Mouse (Mus musculus) stomach, embryonic 14.5 days (tissue): ENCODE measurements around the gene Stat5a. TPM values are rescaled to one million over a fixed set of nuclear protein-coding genes. Genes with fewer than 3 reads are reported as not detected.

Experiments used
- ATAC-seq: fragments of 200-750 bp; cut with Nextera tagmentation; 2 replicates; pipeline ENCODE4 v1.8.0; 2017; ENCODE audit warnings: low read depth, moderate TSS enrichment; ENCODE audit not compliant: insufficient number of reproducible peaks, insufficient read depth, low FRiP score
- H3K27ac ChIP-seq: fragments of 300-500 bp; sonication (generic); 2 replicates; pipeline ENCODE4 v1.5.1; 2014; ENCODE audit warnings: mild to moderate bottlenecking, low read length, moderate library complexity, mixed read lengths
- H3K27me3 ChIP-seq: fragments of 300-500 bp; sonication (generic); 2 replicates; pipeline ENCODE4 v1.6.1; 2014; ENCODE audit warnings: low read length, control low read depth, mixed read lengths; ENCODE audit not compliant: control insufficient read depth, insufficient read depth
- H3K36me3 ChIP-seq: fragments of 300-500 bp; sonication (generic); 2 replicates; pipeline ENCODE4 v1.6.1; 2014; ENCODE audit warnings: mild to moderate bottlenecking, control low read depth, low read length, moderate library complexity, mixed read lengths; ENCODE audit not compliant: control insufficient read depth, insufficient read depth
- H3K4me1 ChIP-seq: fragments of 300-500 bp; sonication (generic); 2 replicates; pipeline ENCODE4 v1.6.1; 2014; ENCODE audit warnings: low read length, control low read depth, mixed read lengths; ENCODE audit not compliant: control insufficient read depth, insufficient read depth
- H3K4me2 ChIP-seq: fragments of 300-500 bp; sonication (generic); replicated peaks from 2 replicates; pipeline ENCODE4 v1.6.1; 2014; ENCODE audit warnings: low read depth, low read length, control low read depth
- H3K4me3 ChIP-seq: fragments of 300-500 bp; sonication (generic); 2 replicates; pipeline ENCODE4 v1.5.1; 2014; ENCODE audit warnings: low read depth, low read length, control low read depth
- H3K9ac ChIP-seq: fragments of 300-500 bp; sonication (generic); replicated peaks from 2 replicates; pipeline ENCODE4 v1.6.1; 2014; ENCODE audit warnings: low read depth, mild to moderate bottlenecking, control low read depth, low read length, moderate library complexity, mixed read lengths
- H3K9me3 ChIP-seq: fragments of 300-500 bp; sonication (generic); 2 replicates; pipeline ENCODE4 v1.6.1; 2016; ENCODE audit warnings: low read depth, low read length, control low read depth; ENCODE audit not compliant: control insufficient read depth
- WGBS: fragments of 180-500 bp; shearing (Covaris S2); extraction: QIAGEN DNeasy Blood & Tissue Kit; methylation state at CpG from one replicate; pipeline ENCODE4 v1.1.7; 2014; 5-methylcytosine and 5-hydroxymethylcytosine counted together
- polyA plus RNA-seq: library from polyadenylated mRNA; unstranded; fragments of >200 nt; fragmentation: Nextera tagmentation; extraction: Ambion mirVana; gene quantifications from 2 replicates; pipeline ENCODE4 v1.2.1, GENCODE M21; 2014

The Stat5a gene
- polyA plus RNA-seq, 1 experiment from 2014 or later = 7.3 TPM

GRCm38 (mm10) chr11:100875761-100876160, 16.6 kb downstream of the Stat5a start:
- Histone ChIP-seq H3K27ac (no peak overlapping the region), H3K4me3 (no peak overlapping the region), H3K4me2 (no peak overlapping the region), H3K9ac (no peak overlapping the region), H3K36me3 (no peaks in the 10 kb centered on the region; the same call in 1 of the 2 replicates), H3K27me3 (no peaks in the 10 kb centered on the region), H3K9me3 (no peaks in the 10 kb centered on the region), H3K4me1 (no peaks in the 10 kb centered on the region)
- WGBS = 76% methylated on average over 3 of the region's 3 CpGs
- ATAC-seq = no peak

DNA sequence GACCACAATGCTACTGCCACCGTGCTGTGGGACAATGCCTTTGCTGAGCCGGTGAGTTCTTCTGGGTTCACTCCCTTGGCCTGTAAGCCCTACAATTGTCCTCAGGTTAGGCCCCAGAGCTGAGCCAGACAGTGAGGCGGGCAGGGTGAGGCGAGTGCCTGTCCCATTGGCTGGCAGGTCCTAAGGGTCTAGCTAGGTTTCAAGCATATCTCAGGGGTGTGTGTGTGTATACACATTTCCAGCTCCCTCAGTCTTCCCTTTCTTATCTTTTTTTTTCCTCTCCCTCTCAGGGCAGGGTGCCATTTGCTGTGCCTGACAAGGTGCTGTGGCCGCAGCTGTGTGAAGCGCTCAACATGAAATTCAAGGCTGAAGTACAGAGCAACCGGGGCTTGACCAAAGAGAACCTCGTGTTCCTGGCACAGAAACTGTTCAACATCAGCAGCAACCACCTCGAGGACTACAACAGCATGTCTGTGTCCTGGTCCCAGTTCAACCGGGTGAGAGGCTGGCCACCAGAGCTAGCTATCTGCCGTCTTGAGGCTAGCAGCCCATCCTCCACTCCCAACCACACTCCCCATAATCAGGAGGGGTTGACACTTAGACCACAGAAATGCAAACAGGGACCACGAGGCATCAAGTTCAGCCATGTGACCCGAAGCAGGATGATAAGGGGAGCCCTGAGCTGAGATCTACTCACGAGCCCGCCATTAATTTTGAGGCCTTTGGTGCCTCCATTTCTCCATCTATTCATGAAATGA, 20.3 kb downstream of the Stat5a start:
- no peak overlapping the region for H3K9ac ChIP-seq
- no peak overlapping the region for H3K4me3 ChIP-seq
- no peak overlapping the region for H3K4me2 ChIP-seq
- no peaks in the 10 kb centered on the region for H3K9me3 ChIP-seq
- H3K4me1 ChIP-seq = no peaks in the 10 kb centered on the region
- 78% methylated on average over 15 of the region's 15 CpGs for WGBS
- no peaks in the 10 kb centered on the region for H3K27me3 ChIP-seq
- H3K36me3 ChIP-seq = no peaks in the 10 kb centered on the region
- no peak overlapping the region for H3K27ac ChIP-seq
- ATAC-seq = peak; percentile 65; the same call in 1 of the 2 replicates

GRCm38 (mm10) chr11:100883640-100884039, 24.5 kb downstream of the Stat5a start:
- H3K9me3 ChIP-seq = no peaks in the 10 kb centered on the region
- no peaks in the 10 kb centered on the region for H3K27me3 ChIP-seq
- no peak overlapping the region for H3K27ac ChIP-seq
- 92% methylated on average over 10 of the region's 10 CpGs for WGBS
- H3K4me1 ChIP-seq = no peaks in the 10 kb centered on the region
- ATAC-seq = no peak
- H3K4me2 ChIP-seq = no peak overlapping the region
- no peak overlapping the region for H3K9ac ChIP-seq
- no peaks in the 10 kb centered on the region for H3K36me3 ChIP-seq
- no peak overlapping the region for H3K4me3 ChIP-seq

DNA sequence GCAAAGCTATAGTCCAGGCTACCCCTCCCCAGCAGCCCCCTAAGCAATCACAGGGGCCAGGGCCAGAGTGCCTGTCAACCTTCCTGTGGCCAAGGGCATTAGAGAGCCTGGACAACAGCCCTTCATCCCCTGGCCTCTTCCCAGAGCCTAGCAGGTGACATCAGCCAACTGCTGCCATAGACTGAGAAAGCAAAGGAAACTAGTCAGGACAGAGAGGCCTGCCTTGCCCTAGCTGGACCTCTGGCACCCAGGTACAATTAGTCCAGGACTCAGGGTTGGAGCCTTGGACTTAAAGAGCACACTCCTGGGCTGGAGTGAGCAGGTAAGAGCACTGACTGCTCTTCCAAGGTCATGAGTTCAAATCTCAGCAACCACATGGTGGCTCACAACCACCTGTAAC, 26.3 kb downstream of the Stat5a start:
- H3K4me1 ChIP-seq = no peaks in the 10 kb centered on the region
- H3K36me3 ChIP-seq = no peaks in the 10 kb centered on the region; the same call in 1 of the 2 replicates
- H3K27me3 ChIP-seq = no peaks in the 10 kb centered on the region
- H3K9me3 ChIP-seq = no peaks in the 10 kb centered on the region
- H3K9ac ChIP-seq = no peak overlapping the region
- no peak overlapping the region for H3K4me3 ChIP-seq
- ATAC-seq = no peak
- no peak overlapping the region for H3K4me2 ChIP-seq
- H3K27ac ChIP-seq = no peak overlapping the region

DNA sequence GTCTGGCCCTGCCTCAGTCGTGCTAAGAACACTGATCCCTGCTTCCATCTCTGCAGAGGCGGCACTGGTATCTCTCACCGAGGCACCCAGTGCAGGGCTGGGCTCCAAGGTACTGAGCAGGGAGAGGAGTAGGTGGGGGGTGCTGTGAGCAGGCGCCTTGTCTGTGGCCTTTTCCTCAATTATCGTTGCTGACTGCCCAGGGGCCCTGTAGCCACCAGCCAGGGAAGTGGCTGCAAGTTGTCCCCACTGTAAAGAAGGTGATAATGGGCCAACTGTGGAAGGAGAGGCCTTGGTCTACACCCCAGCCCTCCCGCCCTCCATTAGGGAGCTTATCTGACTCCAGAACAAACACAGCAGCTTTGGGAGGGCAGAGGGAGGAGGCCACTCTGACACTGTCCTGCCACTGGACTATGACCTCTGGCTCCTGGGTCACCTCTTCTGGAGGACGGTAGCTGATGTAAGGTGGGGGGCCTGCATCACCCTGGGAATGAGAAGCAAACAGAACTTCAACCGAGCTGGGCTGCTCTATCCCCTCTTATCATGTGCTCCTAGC, 27.1 kb downstream of the Stat5a start:
- H3K4me1 ChIP-seq = no peaks in the 10 kb centered on the region
- H3K4me2 ChIP-seq = no peak overlapping the region
- no peak overlapping the region for H3K9ac ChIP-seq
- peak; percentile 79 for ATAC-seq
- no peak overlapping the region for H3K4me3 ChIP-seq
- H3K9me3 ChIP-seq = no peaks in the 10 kb centered on the region
- H3K27ac ChIP-seq = peak overlapping the region; percentile 39; the same call in 1 of the 2 replicates
- WGBS = 34% methylated on average over 8 of the region's 8 CpGs
- H3K36me3 ChIP-seq = no peaks in the 10 kb centered on the region; the same call in 1 of the 2 replicates
- no peaks in the 10 kb centered on the region for H3K27me3 ChIP-seq

DNA sequence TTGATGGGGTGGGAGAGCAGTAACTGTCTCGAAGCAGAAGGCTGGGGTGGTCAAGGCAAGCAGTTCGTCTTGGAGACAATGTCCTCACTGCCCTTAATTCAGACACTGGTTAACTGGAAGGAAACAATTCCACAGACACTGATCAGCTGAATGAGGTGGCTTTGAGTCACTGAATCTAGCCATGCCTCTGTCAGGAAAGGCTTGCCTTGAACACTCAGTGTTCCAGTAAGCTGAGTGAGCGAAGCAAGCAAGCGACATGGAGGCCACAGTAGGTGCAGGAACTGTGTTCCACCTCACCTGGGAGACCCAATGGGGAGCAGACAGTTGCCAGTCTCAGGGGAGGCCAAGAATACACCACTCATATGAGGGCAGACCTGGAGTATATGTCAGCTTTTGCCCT, 28.1 kb downstream of the Stat5a start:
- H3K4me1 ChIP-seq = no peaks in the 10 kb centered on the region
- no peaks in the 10 kb centered on the region for H3K27me3 ChIP-seq
- ATAC-seq = no peak
- H3K9ac ChIP-seq = no peak overlapping the region
- H3K36me3 ChIP-seq = no peaks in the 10 kb centered on the region; the same call in 1 of the 2 replicates
- 77% methylated on average over 4 of the region's 4 CpGs for WGBS
- no peak overlapping the region for H3K4me2 ChIP-seq
- H3K27ac ChIP-seq = no peak overlapping the region
- H3K4me3 ChIP-seq = no peak overlapping the region
- H3K9me3 ChIP-seq = no peaks in the 10 kb centered on the region

DNA sequence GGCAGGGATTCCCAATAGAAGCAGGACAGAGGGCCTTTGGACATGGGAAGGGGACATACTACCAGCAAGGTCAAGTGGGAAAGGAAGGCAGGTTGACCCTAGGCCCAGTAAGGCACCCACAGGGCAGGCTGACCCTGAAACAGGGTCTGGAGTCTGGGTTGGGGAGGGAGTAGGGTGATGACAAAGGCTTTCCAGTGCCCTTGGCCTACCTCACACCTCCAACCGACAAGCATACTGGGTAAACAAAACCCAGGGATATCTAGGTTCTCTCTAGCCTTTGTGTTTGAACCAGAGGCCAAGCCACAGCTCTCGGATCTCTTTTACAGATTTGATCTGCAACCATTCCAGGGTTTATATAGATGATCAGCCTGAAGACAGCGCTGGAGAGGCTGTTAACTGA, 28.6 kb downstream of the Stat5a start:
- Histone ChIP-seq H3K27me3 (no peaks in the 10 kb centered on the region), H3K9ac (no peak overlapping the region), H3K27ac (no peak overlapping the region), H3K36me3 (no peaks in the 10 kb centered on the region; the same call in 1 of the 2 replicates), H3K4me2 (no peak overlapping the region), H3K4me3 (no peak overlapping the region), H3K9me3 (no peaks in the 10 kb centered on the region), H3K4me1 (no peaks in the 10 kb centered on the region)
- ATAC-seq = no peak
- 74% methylated on average over 3 of the region's 3 CpGs for WGBS

DNA sequence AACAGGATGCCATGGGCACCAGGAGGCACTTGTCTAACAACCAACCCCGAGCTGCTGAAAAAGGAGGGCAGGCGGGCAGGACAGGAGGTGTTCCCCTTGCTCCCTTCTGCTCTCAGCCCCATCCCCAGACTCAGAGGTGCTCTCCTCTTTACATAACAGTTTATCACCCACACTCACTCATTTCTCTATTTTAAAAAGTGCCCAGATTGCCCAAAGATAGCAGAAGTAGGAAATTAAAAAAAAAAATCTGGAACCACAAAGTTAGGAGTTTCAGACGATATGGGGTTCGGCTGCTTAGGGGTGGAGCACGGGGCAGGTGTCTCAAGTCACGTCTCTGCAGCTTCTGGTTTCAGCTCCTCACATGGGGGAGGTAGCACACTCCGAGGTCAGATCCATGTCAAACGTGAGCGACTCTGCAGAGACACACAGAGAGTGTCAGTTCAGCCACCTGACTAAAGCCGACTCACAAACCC, 29.2 kb downstream of the Stat5a start:
- H3K9me3 ChIP-seq = no peaks in the 10 kb centered on the region
- H3K27me3 ChIP-seq = no peaks in the 10 kb centered on the region
- no peak for ATAC-seq
- H3K4me3 ChIP-seq = no peak overlapping the region
- H3K27ac ChIP-seq = no peak overlapping the region
- H3K4me1 ChIP-seq = no peaks in the 10 kb centered on the region
- no peak overlapping the region for H3K9ac ChIP-seq
- H3K36me3 ChIP-seq = peaks cover 6% of the 10 kb centered on the region; the same call in 1 of the 2 replicates
- 52% methylated on average over 10 of the region's 10 CpGs for whole genome bisulfite sequencing
- no peak overlapping the region for H3K4me2 ChIP-seq
